Mouse (Mus musculus): ENCODE results near the gene Clstn1.

DNA sequence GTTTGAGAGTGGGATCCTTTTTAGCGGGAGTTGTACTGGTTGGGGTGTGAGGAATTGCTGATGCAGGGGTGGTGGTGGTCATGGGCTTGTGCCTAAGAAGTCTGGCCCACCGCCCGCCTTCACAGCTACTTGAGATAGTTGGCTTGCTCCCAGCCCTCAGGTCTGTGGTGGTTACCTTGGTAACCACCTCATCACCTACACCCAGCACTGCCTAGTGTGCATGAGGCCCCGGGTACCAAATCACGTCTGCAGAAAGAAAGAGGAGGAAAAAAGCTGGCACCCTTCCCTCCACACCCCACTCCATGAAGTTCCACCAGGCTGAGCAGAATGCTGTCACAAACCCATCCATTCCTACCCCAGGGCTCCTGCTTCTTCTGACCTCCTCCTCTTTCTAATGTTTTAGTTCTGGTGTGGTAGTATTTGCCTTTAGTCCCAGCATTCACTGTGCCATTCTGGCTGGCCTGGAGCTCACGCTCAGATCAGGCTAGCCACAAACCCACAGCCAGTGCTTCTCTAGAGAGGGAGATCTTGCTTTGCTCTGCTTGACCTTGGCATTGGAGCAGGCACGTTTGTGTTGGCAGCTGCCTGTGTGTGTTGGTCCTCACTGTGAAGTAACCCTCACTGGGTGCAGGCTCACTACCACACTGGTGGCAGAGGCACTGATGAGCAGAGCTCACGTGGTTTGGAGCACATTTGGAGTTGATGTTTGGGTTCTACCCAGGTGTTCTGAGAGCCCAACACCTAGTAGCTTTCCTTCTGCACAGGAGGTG, 23.2 kb downstream of the Clstn1 start:
- TF ChIP-seq EP300 (IDR thresholded peaks at IDR 0.05; ENCODE audit: low read depth), result no peak
- TF ChIP-seq CTCF (IDR thresholded peaks at IDR 0.05; ENCODE audit: low read depth), result no peak

Data from liver, embryonic 14.5 days (tissue).